In the genomic region with DNA sequence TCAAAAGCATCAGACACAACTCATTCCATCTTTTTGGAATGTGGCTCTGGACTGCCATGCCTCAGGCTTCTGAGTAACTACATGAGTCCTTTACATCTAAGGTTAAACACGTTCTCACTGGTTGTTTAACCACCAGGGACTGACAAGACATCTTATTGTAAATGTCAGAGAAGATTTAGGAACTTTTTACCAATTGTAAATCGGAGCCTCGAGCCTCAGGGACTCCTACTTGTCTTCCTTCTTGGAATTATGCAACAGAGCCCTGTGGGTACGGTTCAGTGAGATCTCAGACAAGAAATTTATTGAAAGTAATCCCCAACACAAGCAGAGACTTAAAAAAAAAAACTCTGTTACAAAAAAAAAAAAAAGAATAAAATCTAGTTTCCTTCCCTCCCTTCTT, we compare ENCODE assay signal across 18 mouse cellular contexts.
"Had no signal": no experiment of that assay in that cellular context is flagged by ENCODE, and none has a peak within 500 bp of the region (broad histone marks: within the 10 kb centered on the region; RNA-seq: fewer than 3 reads in every experiment).

No protein-coding gene starts in this region.

- H3K9ac ChIP-seq: lung, embryonic 14.5 days; midbrain, embryonic 12.5 days; neural tube, embryonic 13.5 days; neural tube, embryonic 15.5 days had no signal

- H3K36me3 ChIP-seq: midbrain, embryonic 10.5 days; midbrain, embryonic 12.5 days; neural tube, embryonic 13.5 days; neural tube, embryonic 15.5 days had no signal

- H3K4me2 ChIP-seq: lung, embryonic 14.5 days; midbrain, embryonic 12.5 days; neural tube, embryonic 13.5 days; neural tube, embryonic 15.5 days had no signal

- H3K9me3 ChIP-seq: midbrain, embryonic 10.5 days; midbrain, embryonic 12.5 days; neural tube, embryonic 13.5 days; neural tube, embryonic 15.5 days had no signal

- H3K27me3 ChIP-seq: neural tube, embryonic 15.5 days had no signal

- ATAC-seq: midbrain, embryonic 16.5 days had no signal

- DNase-seq: lung, adult 18-20 months; lung, embryonic 14.5 days; lung, postnatal 10 days; lung, postnatal 4 days; retina, postnatal 1 day; right cerebral cortex, adult 18-20 months; right cerebral cortex, postnatal 25 days; right cerebral cortex, postnatal 4 days; spleen, adult 18-20 months; thymus, adult 18-20 months; thymus, postnatal 14 days; thymus, postnatal 36 days had no signal

- H3K4me1 ChIP-seq: midbrain, embryonic 12.5 days; neural tube, embryonic 13.5 days; neural tube, embryonic 15.5 days had no signal

- H3K4me3 ChIP-seq: midbrain, embryonic 10.5 days; midbrain, embryonic 12.5 days; myocyte; neural tube, embryonic 13.5 days; neural tube, embryonic 15.5 days had no signal

- H3K27ac ChIP-seq: midbrain, embryonic 10.5 days; midbrain, embryonic 12.5 days; neural tube, embryonic 13.5 days; neural tube, embryonic 15.5 days had no signal
